Mouse (Mus musculus) thymus, postnatal 36 days (tissue): Measurements from ENCODE around the gene Gm9958.

Experiments
- DNase-seq, 2 experiments: peaks; one replicate each; pipeline ENCODE4 v3.0.0; 2022; ENCODE audit warnings: mixed read lengths in 2 of 2

Gene Gm9958

DNA sequence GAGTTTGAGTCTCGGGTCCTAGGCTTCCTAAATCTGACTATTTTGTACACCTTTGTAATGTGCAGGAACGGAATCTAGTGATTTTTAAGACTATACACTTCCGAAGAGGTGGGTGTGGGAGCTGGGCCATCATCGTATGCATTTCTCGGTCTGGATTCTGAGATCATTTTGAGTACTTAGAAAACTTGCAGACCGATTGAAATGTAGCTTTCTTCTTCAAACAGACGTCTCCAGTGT is at the start of gene Gm9958:
TSS of gene Gm9958 (plus strand) at position 138 of the 237 bp plus-strand sequence.
- no peak for DNase-seq

DNA sequence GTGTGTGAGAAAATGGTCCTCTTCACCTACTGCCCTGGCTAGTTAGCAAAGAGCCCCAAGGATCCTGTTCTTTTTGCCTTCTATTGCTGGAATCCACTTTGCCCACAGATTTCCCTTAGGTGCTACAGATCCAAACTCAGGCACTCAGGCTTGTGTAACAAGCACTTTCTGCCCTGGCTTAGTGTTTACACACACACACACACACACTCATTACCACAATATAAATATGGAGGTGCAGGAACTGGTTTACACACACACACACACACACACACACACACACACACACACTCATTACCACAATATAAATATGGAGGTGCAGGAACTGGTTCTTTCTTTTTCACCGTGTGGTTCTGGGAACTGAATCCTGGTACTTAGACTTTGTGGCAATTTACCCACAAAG is 35.9 kb upstream of the Gm9958 start:
- no peak for DNase-seq

DNA sequence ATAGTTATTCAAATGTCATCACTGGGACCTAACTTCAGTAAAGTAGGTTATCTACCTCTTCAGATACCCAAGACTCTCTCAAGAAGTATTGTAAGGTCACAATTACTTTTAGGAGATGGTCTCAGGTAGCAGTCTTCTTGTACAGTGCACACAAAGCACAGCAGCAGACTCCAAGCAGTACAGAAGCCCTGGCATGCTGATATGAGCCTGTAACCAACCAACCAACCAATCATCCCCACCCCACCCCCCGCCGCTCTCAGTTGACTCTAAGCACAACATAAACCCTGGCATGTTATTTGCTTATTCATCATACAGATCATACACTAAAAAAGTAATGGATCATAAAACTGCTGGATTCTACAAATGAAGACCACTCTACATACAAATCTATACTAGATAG is 34.5 kb upstream of the Gm9958 start:
- no peak for DNase-seq

GRCm38 (mm10) chr5:90338177-90339091 is 28.6 kb upstream of the Gm9958 start:
- DNase-seq, result no peak

DNA sequence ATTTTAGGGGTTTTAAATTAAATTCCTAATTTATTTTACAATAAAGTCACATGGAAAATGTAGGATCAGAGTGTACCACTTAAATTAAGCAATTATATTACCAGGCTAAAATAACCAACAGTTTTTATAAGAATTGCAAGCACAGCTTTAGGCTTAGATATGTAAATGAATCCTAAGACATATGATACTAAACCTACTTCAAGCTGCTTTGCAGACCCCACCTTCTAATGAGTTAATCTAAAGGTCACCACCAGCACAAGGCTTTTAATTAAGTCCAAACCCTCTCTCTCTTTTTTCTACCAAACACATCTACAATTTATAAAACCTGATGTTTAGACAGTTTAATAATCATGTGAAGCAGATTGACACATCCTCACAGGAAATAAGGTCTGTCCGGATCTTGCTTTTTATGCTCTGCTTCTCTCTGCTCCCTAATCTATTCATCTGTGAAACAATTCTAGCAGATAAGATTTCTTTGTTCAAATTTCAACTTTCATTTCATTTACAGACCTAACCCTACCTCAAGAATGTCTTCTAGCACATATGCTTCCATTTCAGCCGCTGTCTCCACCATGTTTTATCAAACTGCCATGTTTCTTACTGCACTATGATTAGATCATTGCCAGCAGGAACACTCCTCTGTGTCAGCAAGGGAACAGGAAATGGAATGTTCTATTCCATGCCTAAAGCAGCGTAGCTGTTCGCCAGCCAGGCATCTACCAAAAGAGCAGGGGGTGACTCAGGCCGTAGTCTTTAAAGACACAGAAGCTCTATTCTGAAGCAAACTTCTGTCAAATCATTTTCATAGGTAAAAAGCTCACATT is 27.7 kb upstream of the Gm9958 start:
- DNase-seq, result no peak

- no peak for DNase-seq
Observed at GRCm38 (mm10) chr5:90339953-90340343, 27.1 kb upstream of the Gm9958 start.

DNA sequence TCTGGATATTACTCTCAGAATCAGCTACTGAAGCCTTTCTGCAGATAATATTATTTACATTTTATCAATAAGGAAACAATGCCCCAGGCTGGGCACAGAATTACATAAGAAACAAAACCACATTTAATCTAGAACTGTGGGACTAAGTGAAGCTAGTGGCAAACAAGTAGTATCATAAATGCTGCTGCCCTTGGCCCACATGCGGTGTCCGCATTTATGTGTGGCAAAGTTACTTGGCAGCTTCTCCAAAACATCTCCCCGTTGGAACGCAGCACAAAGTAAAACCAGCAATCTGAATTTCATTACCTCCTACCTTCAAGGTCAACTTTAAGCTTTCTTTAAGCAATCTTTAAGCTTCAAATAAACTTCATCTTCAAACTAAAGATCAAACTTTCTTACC is 26.2 kb upstream of the Gm9958 start:
- no peak for DNase-seq

DNA sequence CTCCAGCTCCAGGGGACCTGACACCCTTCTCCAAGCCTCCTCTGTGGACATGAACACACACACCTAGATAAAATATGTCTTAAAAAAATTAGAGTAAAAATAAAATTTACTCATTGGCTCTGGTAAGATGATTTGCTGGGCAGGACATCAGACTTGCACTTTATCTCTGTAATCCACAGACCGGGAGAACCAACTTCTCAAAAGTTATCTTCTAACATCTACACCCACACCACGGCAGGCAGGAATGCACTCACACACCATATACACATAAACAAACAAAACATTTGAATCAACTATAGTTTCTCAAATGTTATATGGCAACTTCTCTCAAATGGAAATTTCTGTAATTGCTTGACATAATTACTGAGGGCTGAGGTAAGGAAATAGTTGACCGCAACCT is 20.1 kb upstream of the Gm9958 start:
- DNase-seq, result no peak

DNA sequence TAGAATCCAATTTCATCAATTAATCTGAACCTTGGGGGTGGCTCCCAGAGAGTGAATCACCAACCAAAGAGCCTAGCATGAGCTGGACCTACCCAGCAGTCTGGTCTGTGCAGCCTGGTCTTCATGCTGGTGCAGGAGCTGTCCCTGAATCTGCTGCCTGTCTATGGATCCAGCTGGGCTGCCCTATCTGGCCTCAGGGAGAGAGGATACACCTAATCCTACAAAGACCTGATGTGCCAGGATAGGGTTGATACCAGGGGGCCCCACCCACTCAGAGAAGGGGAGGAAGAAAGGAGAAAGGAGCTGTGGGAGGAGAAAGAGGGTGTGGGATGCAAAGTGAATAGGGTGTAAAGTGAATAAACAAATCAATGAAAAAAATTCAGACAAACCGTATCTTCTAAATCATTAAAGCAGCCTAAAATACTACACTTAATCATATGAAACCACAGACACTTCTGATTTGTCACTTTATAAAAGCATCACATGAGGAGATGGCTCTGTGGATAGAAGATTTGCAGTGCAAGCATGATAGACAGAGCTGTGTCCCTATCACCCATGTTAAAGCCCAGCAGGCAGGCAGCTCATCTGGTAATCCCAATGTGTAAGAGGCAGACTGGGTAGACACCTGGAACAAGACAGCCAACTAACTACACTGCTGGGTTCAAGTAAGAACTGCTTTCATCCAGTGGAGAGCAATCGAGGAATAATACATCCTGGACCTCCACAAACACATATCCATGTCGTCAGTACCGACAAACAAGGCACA is 13.3 kb upstream of the Gm9958 start:
- DNase-seq, result no peak

DNA sequence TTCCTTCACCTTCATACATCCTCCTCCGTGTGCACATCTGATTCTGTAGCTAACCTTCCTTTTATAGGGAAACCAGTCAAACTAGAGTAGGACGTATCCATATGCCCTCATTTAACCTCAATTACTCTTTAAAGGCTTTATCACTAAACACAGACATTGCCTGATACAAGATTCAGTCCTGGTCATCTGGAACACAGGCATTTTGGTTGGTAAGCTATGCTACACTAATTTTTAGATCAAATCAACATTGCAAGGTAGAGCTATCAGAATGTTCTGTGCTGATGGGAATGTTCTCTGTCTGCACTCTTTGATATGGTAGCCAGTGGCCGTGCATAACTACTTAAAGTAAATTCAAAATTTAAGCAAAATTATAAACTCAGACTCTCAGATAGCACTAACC is 11.2 kb upstream of the Gm9958 start:
- no peak for DNase-seq

- peak; percentile 43 to 58 for DNase-seq
Observed at GRCm38 (mm10) chr5:90364526-90364925, 2.5 kb upstream of the Gm9958 start.

DNA sequence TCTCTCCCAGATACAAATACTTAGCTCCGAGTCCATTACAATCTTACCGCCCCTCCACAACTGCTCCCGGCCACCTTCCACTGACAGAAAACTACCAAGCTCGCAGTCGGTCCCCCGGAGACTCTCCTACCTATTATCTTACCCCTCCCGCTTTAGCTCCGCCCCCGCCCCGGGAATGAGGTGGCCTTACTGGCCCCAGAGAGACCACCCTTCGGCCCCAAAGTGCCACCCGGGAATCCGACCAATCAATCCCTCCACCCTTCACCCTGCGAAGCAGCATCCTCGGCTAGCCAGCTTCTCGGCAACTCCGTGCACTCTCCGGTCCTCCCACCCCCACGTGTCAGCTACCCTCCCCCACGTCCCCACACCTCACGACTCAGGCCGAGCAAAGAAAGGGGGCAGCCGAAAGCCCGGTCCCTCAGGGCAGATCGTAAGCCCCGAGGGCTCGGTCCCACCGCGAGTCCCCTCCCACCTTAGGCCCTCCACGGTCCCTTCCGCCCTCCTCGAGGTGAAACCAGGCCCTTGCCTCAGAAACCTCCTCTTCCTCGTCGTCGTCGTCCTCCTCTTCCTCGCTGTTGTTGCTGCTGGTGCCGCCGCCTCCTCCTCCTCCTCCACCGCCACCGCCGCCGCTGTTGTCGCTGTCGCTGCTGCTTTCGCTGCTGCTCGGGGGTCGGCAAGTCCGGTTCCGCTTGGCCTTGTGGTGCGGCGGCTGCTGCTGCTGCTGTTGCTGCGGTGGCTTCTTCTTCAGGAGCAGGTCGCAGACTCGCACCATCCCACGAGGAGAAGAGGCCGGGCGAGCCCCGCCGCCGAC is 1.7 kb upstream of the Gm9958 start:
- DNase-seq, result peak; percentile 57 to 70

DNA sequence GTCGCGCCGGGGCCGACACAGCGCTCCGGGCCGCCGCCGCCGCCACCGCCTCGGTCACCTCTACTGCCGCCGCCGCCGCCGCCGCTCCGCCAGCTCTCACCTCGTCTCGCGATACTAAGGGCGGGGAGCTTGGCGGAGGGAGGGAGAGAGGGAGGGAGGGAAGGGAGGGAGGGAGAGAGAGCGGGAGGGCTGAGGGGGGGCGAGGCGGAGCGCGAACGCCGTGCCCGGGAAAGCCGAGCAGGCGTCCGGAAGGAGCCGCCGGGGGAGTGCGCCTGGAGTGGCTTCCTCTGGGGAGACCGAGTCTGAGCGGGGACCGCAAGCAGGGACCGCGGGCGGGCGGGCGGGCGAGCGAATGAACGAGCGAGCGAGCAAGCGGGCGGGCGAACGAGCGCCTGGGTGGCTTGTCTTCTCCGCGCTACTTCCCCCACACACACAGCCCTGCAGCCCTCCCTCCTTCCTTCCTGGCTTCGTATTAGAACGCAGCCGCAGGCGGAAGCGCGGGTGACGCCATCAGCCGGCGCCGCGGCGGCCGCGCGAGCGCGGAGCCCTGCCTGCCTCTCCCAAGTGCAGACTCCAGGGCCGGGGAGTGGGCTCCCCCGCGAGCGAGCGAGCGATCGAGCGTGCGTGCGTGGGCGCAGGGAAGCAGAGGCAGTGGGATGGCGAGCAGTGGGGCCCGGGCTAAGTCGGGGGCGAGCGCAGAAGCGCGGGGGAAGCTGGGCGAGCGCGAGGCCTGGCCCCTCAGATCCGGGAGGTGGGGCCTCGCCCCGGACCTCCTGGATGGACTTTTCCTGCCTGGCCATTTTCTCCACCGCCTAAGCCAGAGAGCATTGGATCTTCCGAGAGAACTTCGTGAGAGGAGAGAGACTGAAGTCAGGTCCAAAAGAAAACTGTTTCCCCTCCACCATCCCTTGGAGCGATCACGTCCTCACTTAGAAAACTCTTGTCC is 610 bp upstream of the Gm9958 start, which contains the start of gene Ankrd17:
TSS of gene Ankrd17 (minus strand) at position 457 of the 946 bp plus-strand sequence.
- peak; percentile 87 to 92 for DNase-seq

DNA sequence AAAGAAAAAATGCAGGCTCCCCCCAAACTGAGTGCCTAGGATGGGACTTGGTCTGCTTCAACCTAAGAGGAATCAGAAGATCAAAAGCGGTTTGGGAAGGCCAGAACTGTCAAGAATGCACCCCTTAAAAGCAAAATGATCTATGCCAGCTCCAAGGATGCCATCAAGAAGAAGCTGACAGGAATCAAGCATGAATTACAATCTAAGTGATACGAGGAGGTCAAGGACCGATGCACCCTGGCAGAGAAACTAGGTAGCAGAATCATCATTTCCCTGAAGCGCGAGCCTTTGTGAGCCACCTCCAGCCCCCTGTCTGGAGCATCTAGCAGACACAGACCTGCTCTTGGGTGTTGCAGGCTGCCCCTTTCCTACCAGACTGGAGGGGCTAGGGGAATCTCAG is 3.4 kb downstream of the Gm9958 start:
- DNase-seq, result no peak

GRCm38 (mm10) chr5:90373708-90374107 is 6.7 kb downstream of the Gm9958 start:
- no peak for DNase-seq

DNA sequence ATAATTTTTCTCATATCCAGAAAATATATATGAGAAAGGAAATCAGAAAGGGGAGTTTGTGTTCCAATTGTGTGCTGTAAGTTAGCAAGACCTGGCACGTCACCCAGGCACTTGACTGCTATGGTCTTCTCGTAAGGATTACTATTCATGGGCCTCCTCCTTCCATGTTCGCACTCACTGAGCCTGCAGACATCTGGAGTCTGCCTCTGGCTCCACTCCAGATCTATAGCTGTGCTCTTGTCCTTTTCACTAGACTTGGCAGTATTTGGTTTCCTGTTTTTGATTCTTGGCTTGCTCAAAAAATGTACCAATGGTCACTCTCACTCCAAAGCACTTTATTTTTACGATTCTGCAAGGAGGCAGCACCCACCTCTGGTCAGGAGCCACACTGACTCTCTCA is 14.5 kb downstream of the Gm9958 start:
- no peak for DNase-seq

- peak; percentile 7 to 30 for DNase-seq
Observed at GRCm38 (mm10) chr5:90383080-90383479, 16.1 kb downstream of the Gm9958 start.

DNA sequence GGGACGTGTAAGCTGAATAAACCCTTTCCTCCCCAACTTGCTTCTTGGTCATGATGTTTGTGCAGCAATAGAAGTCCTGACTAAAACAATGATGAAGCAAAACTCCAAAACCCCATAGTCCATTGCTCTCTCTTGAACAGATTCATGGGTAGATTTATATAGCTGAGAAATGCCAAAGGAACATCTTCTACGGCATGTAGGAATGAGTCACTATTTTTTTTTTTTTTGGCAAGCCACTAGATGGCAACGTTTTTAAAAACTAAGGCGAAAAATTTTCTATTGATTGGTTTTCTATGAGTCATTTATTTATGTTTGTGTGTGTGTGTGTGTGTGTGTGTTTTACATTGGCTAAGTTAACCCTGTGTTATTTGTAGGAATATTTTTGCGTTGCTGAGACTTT is 26.8 kb downstream of the Gm9958 start:
- DNase-seq, result no peak

DNA sequence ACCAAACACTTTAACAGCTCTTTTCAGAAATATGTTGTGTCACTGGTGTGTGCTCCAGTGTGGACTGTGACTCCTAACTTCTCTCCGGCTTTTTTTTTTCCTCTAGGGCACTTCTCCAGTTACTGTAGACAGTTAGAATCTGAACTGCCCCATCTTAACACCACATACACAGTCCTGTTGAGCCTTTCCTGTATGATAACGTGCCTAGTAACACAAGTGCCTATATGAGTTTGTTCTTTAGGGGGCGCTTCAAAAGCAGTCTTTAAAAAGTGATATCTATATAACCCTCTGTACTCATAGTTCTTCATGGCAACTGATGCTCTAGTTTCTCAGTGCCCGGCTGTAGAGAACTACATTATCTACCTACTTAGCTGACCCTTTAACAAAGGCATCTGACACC is 27.3 kb downstream of the Gm9958 start:
- no peak for DNase-seq

DNA sequence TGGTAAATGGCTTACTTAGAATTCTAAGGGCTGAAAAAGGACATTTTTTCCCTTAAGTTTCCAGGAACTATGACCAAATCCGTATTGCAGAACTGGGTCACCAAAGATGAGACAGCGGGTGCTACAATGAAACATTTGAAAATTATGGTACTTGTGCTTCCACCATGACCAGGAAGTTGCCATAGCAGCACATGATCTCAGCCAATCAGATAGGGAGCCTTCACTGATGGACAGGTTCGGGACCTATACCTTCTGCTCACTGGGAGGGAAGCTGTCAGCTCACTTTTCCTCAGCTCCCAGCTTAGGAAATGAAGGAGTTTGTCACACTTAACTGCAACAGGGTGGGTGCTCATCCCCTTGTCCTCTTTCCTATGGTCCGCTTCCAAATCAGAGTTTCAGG is 29.8 kb downstream of the Gm9958 start:
- DNase-seq, result no peak

- DNase-seq, result no peak
Observed at GRCm38 (mm10) chr5:90405210-90405609, 38.2 kb downstream of the Gm9958 start.
